Mouse (Mus musculus): ENCODE results near the gene Serp2. TPM values are rescaled to one million over a fixed set of nuclear protein-coding genes. Genes with fewer than 3 reads are reported as not detected.
A peak's percentile ranks its signal among the peaks of the same experiment; 100 is the strongest.

Serp2 gene
- polyA plus RNA-seq, 1 experiment from 2014 or later, result 25.2 TPM

DNA sequence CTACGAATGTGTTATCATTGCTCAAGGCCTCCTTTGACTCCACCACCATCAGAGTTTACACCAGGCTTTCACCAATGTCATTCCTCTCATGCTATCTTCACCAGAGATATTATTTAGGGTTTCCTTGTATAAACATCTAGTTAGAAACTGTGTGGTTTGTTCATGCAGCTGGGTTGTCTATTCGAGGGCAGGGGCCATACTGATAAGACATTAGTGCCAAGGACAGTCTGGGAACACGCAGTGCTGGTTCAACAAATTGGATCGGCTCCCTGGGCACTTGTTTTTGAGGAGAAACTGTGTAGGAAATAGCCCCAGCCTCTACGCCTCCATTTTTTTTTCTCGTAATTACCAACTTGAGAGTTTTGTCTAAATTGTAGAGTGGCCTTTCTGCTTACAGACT lies 35.4 kb upstream of the Serp2 start:
- Histone ChIP-seq H3K27me3 (ENCODE audit: poor library complexity, severe bottlenecking) (no peaks in the 10 kb centered on the region), H3K36me3 (replicated peaks) (no peaks in the 10 kb centered on the region), H3K4me3 (no peak overlapping the region), H3K4me1 (no peaks in the 10 kb centered on the region), H3K27ac (no peak overlapping the region), H3K9me3 (no peaks in the 10 kb centered on the region)
- no peak for DNase-seq (ENCODE audit: extremely low spot score, low spot score)
- 94% methylated on average over 6 of the region's 6 CpGs for WGBS

DNA sequence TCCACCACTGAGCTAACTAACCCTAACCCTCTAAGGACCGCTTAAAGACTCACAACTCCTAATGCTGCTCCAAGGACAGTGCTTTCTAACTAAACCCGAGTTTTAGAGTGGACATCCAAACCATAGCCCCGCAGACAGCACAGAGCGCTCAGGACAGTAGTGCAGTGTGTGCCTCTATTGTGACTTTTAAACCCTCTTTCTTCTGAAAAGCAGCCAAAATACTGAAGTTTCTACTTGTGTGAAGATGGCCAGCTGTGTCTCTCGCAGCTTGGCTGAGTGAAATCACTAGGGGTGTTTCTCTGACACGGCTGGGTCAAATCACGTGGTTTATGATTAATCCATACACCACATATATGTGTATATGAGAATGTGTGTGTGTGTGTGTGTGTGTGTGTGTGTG lies 33.4 kb upstream of the Serp2 start:
- no peak overlapping the region for H3K4me3 ChIP-seq
- no peak overlapping the region for H3K27ac ChIP-seq
- H3K36me3 ChIP-seq (replicated peaks), result no peaks in the 10 kb centered on the region
- 88% methylated on average over 7 of the region's 7 CpGs for WGBS
- no peaks in the 10 kb centered on the region for H3K27me3 ChIP-seq (ENCODE audit: poor library complexity, severe bottlenecking)
- H3K4me1 ChIP-seq, result no peaks in the 10 kb centered on the region
- no peaks in the 10 kb centered on the region for H3K9me3 ChIP-seq
- DNase-seq (ENCODE audit: extremely low spot score, low spot score), result no peak

DNA sequence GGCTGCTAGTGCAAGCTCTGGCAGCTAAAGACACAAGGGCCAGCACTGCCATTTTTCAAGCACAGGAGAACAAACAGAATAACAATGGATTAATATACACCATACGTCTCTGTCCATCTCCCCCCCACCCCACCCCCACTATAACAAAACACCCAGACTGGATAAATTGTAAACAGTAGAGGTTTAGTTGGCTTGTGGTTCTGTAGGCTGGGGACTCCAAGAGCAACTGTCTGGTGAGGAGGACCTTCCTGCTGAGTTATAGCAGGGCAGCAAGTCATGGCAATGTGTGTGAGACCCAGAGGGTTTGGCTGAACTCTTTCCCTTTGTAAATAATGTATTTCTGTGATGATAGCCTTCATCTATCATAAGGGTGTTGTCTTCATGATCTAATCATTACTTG lies 33.0 kb upstream of the Serp2 start:
- no peaks in the 10 kb centered on the region for H3K4me1 ChIP-seq
- no peaks in the 10 kb centered on the region for H3K9me3 ChIP-seq
- no peaks in the 10 kb centered on the region for H3K27me3 ChIP-seq (ENCODE audit: poor library complexity, severe bottlenecking)
- no peaks in the 10 kb centered on the region for H3K36me3 ChIP-seq (replicated peaks)
- WGBS, result 81% methylated on average over 1 of the region's 1 CpGs
- no peak overlapping the region for H3K4me3 ChIP-seq
- no peak for DNase-seq (ENCODE audit: extremely low spot score, low spot score)
- no peak overlapping the region for H3K27ac ChIP-seq

GRCm38 (mm10) chr14:76585831-76586405 lies 29.2 kb upstream of the Serp2 start:
- Histone ChIP-seq H3K4me3 (no peak overlapping the region), H3K27ac (no peak overlapping the region), H3K9me3 (0 out of 2 replicates have a peak, but pooled peaks cover 3% of the 10 kb centered on the region), H3K4me1 (no peaks in the 10 kb centered on the region), H3K27me3 (ENCODE audit: poor library complexity, severe bottlenecking) (no peaks in the 10 kb centered on the region), H3K36me3 (replicated peaks) (no peaks in the 10 kb centered on the region)
- DNase-seq (ENCODE audit: extremely low spot score, low spot score), result no peak
- 51% methylated on average over 13 of the region's 13 CpGs for WGBS

DNA sequence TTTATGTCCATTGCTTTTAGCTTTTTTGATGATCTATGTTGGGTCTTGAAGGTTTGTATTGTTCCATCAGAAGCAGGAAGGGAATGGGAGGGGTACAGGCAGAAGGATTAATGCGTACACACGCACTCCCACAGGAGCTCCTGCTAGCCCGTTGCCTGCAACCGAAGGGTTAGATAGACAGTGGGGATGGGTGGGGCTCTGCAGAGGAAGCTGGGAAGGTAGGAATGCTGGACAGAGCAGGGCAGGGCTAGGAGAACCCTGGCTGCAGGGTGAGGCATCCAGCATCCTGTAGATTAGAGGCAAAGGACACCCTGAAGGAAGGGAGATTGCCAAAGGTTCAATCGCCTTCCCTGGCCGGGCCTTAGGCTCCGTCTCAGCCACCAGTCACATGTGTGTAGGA lies 27.3 kb upstream of the Serp2 start:
- DNase-seq (ENCODE audit: extremely low spot score, low spot score), result no peak
- Histone ChIP-seq H3K27ac (peak overlapping the region; percentile 25; the same call in 1 of the 2 replicates), H3K36me3 (replicated peaks) (no peaks in the 10 kb centered on the region), H3K4me3 (no peak overlapping the region), H3K27me3 (ENCODE audit: poor library complexity, severe bottlenecking) (no peaks in the 10 kb centered on the region), H3K4me1 (no peaks in the 10 kb centered on the region), H3K9me3 (0 out of 2 replicates have a peak, but pooled peaks cover 3% of the 10 kb centered on the region)
- WGBS, result 94% methylated on average over 7 of the region's 7 CpGs

DNA sequence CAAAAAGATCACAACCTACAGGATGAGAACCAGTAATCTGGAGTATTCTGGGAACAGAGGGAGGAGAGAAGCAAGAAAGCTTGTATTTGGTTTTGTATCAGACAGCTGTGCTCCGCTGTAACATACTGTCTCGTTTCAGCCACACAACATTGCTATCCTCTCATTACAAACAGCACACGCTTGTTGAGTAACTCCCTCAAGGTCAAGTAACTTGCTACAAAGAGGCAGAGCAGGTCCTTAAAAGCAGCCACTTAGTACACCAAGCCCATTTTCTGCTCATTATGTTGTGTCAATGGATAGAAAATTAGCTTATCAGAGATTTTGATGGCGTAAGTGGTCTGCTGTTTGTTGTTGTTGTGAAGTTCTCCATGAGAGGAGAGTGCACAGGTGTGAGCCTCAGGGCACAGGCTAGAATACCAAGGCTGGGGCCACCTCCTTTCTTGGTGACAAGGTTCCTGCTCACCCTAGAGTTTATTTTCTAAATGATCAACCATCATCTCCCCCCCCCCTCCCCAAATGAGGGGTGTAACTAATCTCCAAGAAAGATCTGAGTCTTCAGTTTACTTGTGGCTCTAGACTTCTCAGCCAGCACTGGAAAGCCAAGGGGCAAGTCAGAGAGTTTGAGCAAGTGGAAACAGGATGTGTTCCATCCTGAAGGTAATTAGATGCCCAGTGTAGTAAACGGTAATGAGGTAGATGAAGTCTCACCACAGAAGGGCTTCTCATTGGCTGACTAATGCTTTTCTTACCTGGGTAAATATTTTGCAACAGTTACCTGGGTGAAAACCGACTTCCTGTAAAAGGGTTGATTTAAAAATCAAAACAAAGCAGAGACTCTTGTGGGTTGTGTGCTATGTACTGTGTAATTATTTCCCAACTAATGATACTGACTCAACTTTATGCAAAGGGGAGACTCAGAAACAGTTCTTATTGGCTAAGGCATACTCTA lies 25.6 kb upstream of the Serp2 start:
- no peaks in the 10 kb centered on the region for H3K4me1 ChIP-seq
- no peaks in the 10 kb centered on the region for H3K36me3 ChIP-seq (replicated peaks)
- H3K4me3 ChIP-seq, result no peak overlapping the region
- H3K27me3 ChIP-seq (ENCODE audit: poor library complexity, severe bottlenecking), result no peaks in the 10 kb centered on the region
- DNase-seq (ENCODE audit: extremely low spot score, low spot score), result no peak
- H3K27ac ChIP-seq, result no peak overlapping the region
- 0 out of 2 replicates have a peak, but pooled peaks cover 3% of the 10 kb centered on the region for H3K9me3 ChIP-seq
- WGBS, result 86% methylated on average over 6 of the region's 6 CpGs

- WGBS, result 88% methylated on average over 2 of the region's 2 CpGs
- no peak for DNase-seq (ENCODE audit: extremely low spot score, low spot score)
- H3K9me3 ChIP-seq, result 0 out of 2 replicates have a peak, but pooled peaks cover 3% of the 10 kb centered on the region
These were observed 23.0 kb upstream of the Serp2 start for GRCm38 (mm10) chr14:76579660-76580061.

DNA sequence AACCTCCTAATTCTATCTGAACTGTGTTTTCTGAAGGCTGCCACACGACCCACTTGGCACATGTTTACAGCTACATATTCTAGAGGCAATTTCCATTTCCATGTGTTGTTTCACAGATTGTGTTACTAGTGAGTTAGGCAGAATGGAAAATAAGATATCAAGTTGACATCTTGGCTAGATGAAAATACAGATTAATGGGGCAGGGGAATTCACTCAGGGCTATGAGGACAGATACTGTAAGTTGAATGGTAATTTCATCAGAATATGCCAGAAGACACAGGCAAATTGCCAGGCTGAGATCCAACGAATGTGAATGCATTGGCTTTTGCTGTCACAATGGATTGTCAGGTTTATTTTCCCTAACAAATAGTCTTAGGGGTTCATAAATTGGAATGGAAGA lies 21.2 kb upstream of the Serp2 start:
- 75% methylated on average over 2 of the region's 2 CpGs for WGBS
- no peak for DNase-seq (ENCODE audit: extremely low spot score, low spot score)
- no peak overlapping the region for H3K4me3 ChIP-seq
- no peaks in the 10 kb centered on the region for H3K4me1 ChIP-seq
- no peaks in the 10 kb centered on the region for H3K36me3 ChIP-seq (replicated peaks)
- H3K27me3 ChIP-seq (ENCODE audit: poor library complexity, severe bottlenecking), result no peaks in the 10 kb centered on the region
- H3K27ac ChIP-seq, result no peak overlapping the region
- H3K9me3 ChIP-seq, result no peaks in the 10 kb centered on the region

More at GRCm38 (mm10) chr14:76579660-76580061, 23.0 kb upstream of the Serp2 start:
- Histone ChIP-seq H3K36me3 (replicated peaks) (no peaks in the 10 kb centered on the region), H3K27ac (no peak overlapping the region), H3K27me3 (ENCODE audit: poor library complexity, severe bottlenecking) (no peaks in the 10 kb centered on the region), H3K4me1 (no peaks in the 10 kb centered on the region), H3K4me3 (no peak overlapping the region)

GRCm38 (mm10) chr14:76570292-76570691 lies 13.6 kb upstream of the Serp2 start:
- H3K4me3 ChIP-seq, result no peak overlapping the region
- H3K4me1 ChIP-seq, result no peaks in the 10 kb centered on the region; the same call in 1 of the 2 replicates
- no peak for DNase-seq (ENCODE audit: extremely low spot score, low spot score)
- no peaks in the 10 kb centered on the region for H3K27me3 ChIP-seq (ENCODE audit: poor library complexity, severe bottlenecking)
- WGBS, result 90% methylated on average over 7 of the region's 7 CpGs
- H3K27ac ChIP-seq, result no peak overlapping the region
- H3K9me3 ChIP-seq, result no peaks in the 10 kb centered on the region
- H3K36me3 ChIP-seq (replicated peaks), result no peaks in the 10 kb centered on the region

DNA sequence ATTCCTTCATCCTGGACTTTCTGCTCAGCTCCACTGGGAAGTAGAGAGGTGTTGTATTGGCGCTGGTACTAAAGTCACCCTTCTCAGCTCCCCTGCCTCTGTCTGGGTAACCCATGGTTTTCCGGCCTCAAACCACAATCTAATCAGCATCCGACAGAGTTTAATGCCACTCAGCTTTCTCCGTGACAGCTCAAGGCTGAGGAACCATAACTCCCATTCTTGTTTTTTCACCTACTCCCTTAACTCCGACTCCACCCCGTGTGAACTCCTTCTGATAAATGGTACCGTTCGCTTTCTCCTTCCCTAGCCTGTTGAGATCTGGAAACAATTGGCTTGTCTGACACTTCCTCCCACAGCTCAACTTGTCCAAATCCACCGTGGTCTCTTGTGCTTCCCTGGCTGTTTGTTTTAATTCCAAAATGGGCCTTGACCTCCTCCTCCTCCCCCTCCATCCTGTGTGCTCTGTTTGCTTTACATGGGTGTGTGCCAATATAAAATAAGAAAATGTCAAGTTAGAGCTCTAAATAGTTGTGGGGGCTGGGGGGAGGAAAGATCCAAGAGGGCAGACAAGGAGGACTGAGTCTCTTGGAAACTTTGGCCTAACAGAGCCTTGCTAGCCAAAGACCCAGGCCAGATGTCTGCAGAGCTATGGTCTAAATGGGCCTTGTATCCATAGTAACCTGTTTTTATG lies 12.7 kb upstream of the Serp2 start:
- Histone ChIP-seq H3K36me3 (replicated peaks) (no peaks in the 10 kb centered on the region), H3K27ac (no peak overlapping the region), H3K27me3 (ENCODE audit: poor library complexity, severe bottlenecking) (no peaks in the 10 kb centered on the region), H3K4me3 (no peak overlapping the region), H3K9me3 (no peaks in the 10 kb centered on the region), H3K4me1 (no peaks in the 10 kb centered on the region; the same call in 1 of the 2 replicates)
- 75% methylated on average over 9 of the region's 9 CpGs for WGBS
- no peak for DNase-seq (ENCODE audit: extremely low spot score, low spot score)

GRCm38 (mm10) chr14:76568548-76568947 lies 11.9 kb upstream of the Serp2 start:
- H3K9me3 ChIP-seq, result no peaks in the 10 kb centered on the region
- no peak overlapping the region for H3K27ac ChIP-seq
- no peak for DNase-seq (ENCODE audit: extremely low spot score, low spot score)
- H3K4me1 ChIP-seq, result no peaks in the 10 kb centered on the region; the same call in 1 of the 2 replicates
- no peak overlapping the region for H3K4me3 ChIP-seq
- 88% methylated on average over 9 of the region's 9 CpGs for WGBS
- no peaks in the 10 kb centered on the region for H3K27me3 ChIP-seq (ENCODE audit: poor library complexity, severe bottlenecking)
- no peaks in the 10 kb centered on the region for H3K36me3 ChIP-seq (replicated peaks)

- Histone ChIP-seq H3K4me3 (no peak overlapping the region), H3K27ac (no peak overlapping the region), H3K27me3 (ENCODE audit: poor library complexity, severe bottlenecking) (no peaks in the 10 kb centered on the region), H3K9me3 (no peaks in the 10 kb centered on the region), H3K4me1 (no peaks in the 10 kb centered on the region; the same call in 1 of the 2 replicates), H3K36me3 (replicated peaks) (no peaks in the 10 kb centered on the region)
- no peak for DNase-seq (ENCODE audit: extremely low spot score, low spot score)
- WGBS, result 66% methylated on average over 1 of the region's 1 CpGs
These were observed 10.6 kb upstream of the Serp2 start for GRCm38 (mm10) chr14:76567280-76567679.

All from forebrain, embryonic 10.5 days (tissue).